Mouse (Mus musculus): ENCODE measurements at regions not wholly inside any gene's neighbourhood (a gene's known extent, or its start where the extent isn't known, plus 50 kb on each side); places are given as distances from the start of the nearest gene placed in this dataset.

GRCm38 (mm10) chr5:78621987-78622854 lies 1214.4 kb upstream of the Igfbp7 start:
- in situ Hi-C loops (cut with MboI, MseI): no loop called here

- in situ Hi-C loops (cut with MboI, MseI): no loop called here
These were observed 1200.5 kb upstream of the Igfbp7 start for GRCm38 (mm10) chr5:78608317-78608716.

DNA sequence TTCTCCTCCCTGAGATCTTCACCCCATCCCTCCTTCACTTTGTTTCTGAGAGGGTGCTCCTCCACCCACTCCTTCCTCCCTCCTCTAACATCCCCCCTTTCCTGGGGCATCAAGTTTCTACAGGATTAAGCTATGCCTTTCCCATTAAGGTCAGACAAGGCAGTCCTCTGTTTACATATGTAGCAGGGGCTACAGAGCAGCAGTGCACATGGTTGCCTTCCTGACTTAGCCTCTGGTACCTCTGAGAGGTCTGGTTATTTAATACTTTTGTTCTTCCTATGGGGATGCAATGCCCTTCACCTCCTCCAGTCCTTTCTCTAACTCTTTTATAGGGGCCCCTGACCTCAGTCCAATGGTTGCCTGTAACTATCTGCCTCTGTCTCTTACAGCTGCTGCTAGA lies 1194.8 kb upstream of the Igfbp7 start:
- in situ Hi-C loops (cut with MboI, MseI): no loop called here

DNA sequence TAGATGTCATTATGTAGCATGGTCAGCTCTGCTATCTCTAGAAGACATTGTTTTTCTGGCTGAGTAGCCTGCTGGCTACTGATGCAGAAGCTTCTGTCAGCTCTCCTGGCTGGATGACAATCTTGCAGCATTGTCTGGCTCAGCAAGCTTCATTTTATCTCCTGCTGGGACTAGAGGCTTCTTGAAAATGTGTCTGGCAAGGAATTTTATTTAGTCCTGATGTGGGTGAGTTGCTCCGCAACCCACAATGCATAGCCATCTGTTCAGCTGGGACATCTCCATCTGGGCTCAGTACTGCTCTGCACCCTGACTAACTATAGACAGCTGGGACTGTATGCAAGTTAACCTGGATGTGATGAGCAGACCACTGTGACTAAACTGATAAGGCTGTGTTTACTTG lies 1177.0 kb upstream of the Igfbp7 start:
- in situ Hi-C loops (cut with MboI, MseI): no loop called here

- in situ Hi-C loops (cut with MboI, MseI): no loop called here
These were observed 1149.1 kb upstream of the Igfbp7 start for GRCm38 (mm10) chr5:78556946-78557345.

DNA sequence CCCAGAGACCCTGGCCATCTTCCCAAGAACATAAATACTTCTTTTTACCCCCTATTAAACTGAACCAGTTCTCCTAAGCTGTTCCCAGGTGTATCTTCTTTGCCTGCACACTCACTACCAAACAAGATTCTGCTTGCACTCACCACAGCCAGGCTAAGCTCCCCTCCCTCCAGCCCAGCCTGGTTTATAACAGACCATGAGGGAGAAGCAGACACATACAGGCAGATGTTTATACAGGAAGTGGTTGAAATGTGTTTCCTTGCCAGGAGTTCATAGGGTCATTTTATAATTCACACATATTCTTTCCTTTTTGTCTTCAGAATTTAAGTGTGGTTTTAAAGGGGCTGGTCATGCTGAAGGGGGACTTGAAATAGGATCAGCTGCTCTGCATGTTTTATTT lies 1127.5 kb upstream of the Igfbp7 start:
- in situ Hi-C loops (cut with MboI, MseI): loop anchor here in 1 of 2 experiments (10.0 kb wide), 1 partner anchor 301 kb away; no protein-coding TSS in a partner anchor

All from T-helper 17 cell (primary cell).